In genomic region chr3:122198966-122199381, GRCm38 (mm10) we compare ENCODE assay signal across 9 mouse cellular contexts. TPM values are rescaled to one million over a fixed set of nuclear protein-coding genes. Genes with fewer than 3 reads are reported as not detected.
A peak's percentile ranks its signal among the peaks of the same experiment; 100 is the strongest.
DNase-seq lines count a peak whose midpoint lies in the region; ATAC-seq lines count a peak whose summit lies in the region.
"Had no signal": no experiment of that assay in that cellular context is flagged by ENCODE, and none has a peak within 500 bp of the region (broad histone marks: within the 10 kb centered on the region; RNA-seq: fewer than 3 reads in every experiment).

No protein-coding gene starts in this region.

- H3K9me3 ChIP-seq in hindbrain, embryonic 14.5 days (ENCODE audit: control insufficient read depth, low read length): no peaks in the 10 kb centered on the region
- no peaks in the 10 kb centered on the region for H3K9me3 ChIP-seq in hindbrain, embryonic 11.5 days (ENCODE audit: control insufficient read depth, low read length)
- no peaks in the 10 kb centered on the region for H3K9me3 ChIP-seq in embryonic facial prominence, embryonic 14.5 days (ENCODE audit: control insufficient read depth, low read length)
- H3K9me3 ChIP-seq: heart, embryonic 13.5 days had no signal

- H3K36me3 ChIP-seq in hindbrain, embryonic 14.5 days (replicated peaks; ENCODE audit: control insufficient read depth, insufficient read depth): no peaks in the 10 kb centered on the region
- no peaks in the 10 kb centered on the region for H3K36me3 ChIP-seq in hindbrain, embryonic 11.5 days (ENCODE audit: control insufficient read depth, insufficient read depth, low read length)
- no peaks in the 10 kb centered on the region for H3K36me3 ChIP-seq in embryonic facial prominence, embryonic 14.5 days (ENCODE audit: control insufficient read depth, insufficient read depth, low read length)
- H3K36me3 ChIP-seq: heart, embryonic 13.5 days had no signal

- no peak overlapping the region for H3K4me2 ChIP-seq in hindbrain, embryonic 14.5 days (replicated peaks)
- no peak overlapping the region for H3K4me2 ChIP-seq in hindbrain, embryonic 11.5 days (replicated peaks; ENCODE audit: low read depth, low read length)
- no peak overlapping the region for H3K4me2 ChIP-seq in embryonic facial prominence, embryonic 14.5 days (ENCODE audit: low read depth, low read length)
- H3K4me2 ChIP-seq: heart, embryonic 13.5 days had no signal

- no peak overlapping the region for H3K4me3 ChIP-seq in hindbrain, embryonic 14.5 days (replicated peaks; ENCODE audit: low read length)
- no peak overlapping the region for H3K4me3 ChIP-seq in hindbrain, embryonic 11.5 days (ENCODE audit: low read depth, low read length)
- H3K4me3 ChIP-seq in embryonic facial prominence, embryonic 14.5 days (ENCODE audit: low read depth, low read length): no peak overlapping the region
- H3K4me3 ChIP-seq: heart, embryonic 13.5 days had no signal

- ATAC-seq in hindbrain, embryonic 14.5 days (ENCODE audit: low FRiP score): no peak
- ATAC-seq in hindbrain, embryonic 11.5 days (ENCODE audit: low FRiP score): no peak
- ATAC-seq in embryonic facial prominence, embryonic 14.5 days (ENCODE audit: low read depth): 0 out of 2 replicates have a peak, but pooled peaks have one; percentile 41
- peak; percentile 72 for ATAC-seq in megakaryocyte, adult 5-6 weeks (ENCODE audit: poor library complexity, severe bottlenecking)
- no peak for ATAC-seq in frontal cortex, adult (ENCODE audit: low TSS enrichment)

- H3K4me1 ChIP-seq in hindbrain, embryonic 14.5 days (replicated peaks; ENCODE audit: control insufficient read depth, insufficient read depth, low read length): no peaks in the 10 kb centered on the region
- H3K4me1 ChIP-seq in hindbrain, embryonic 11.5 days (replicated peaks; ENCODE audit: control insufficient read depth, insufficient read depth, low read length): no peaks in the 10 kb centered on the region
- H3K4me1 ChIP-seq in embryonic facial prominence, embryonic 14.5 days (ENCODE audit: control insufficient read depth, insufficient read depth, low read length): peaks cover 8% of the 10 kb centered on the region; the same call in 1 of the 2 replicates
- H3K4me1 ChIP-seq: heart, embryonic 13.5 days had no signal

- peak; percentile 53 for DNase-seq in hindbrain, embryonic 14.5 days (ENCODE audit: low spot score)
- no peak for DNase-seq in hindbrain, embryonic 11.5 days (ENCODE audit: low spot score)
- DNase-seq in embryonic facial prominence, embryonic 14.5 days (ENCODE audit: low spot score): peak; percentile 87
- peak; percentile 80 for DNase-seq in kidney, postnatal 10 days
- DNase-seq in embryo, embryonic 10 days (ENCODE audit: low spot score): no peak
- no peak for DNase-seq in layer of hippocampus, adult 8-10 months (ENCODE audit: low spot score in 2 of 2)

- 68% methylated on average over 8 of the region's 8 CpGs for WGBS in hindbrain, embryonic 14.5 days
- 93% methylated on average over 8 of the region's 8 CpGs for WGBS in hindbrain, embryonic 11.5 days
- 68% methylated on average over 8 of the region's 8 CpGs for WGBS in embryonic facial prominence, embryonic 14.5 days

- H3K27ac ChIP-seq in hindbrain, embryonic 14.5 days: no peak overlapping the region
- H3K27ac ChIP-seq in hindbrain, embryonic 11.5 days (ENCODE audit: low read depth, low read length): no peak overlapping the region
- H3K27ac ChIP-seq in embryonic facial prominence, embryonic 14.5 days (replicated peaks; ENCODE audit: low read depth, low read length): no peak overlapping the region
- H3K27ac ChIP-seq: heart, embryonic 13.5 days had no signal

- H3K27me3 ChIP-seq in hindbrain, embryonic 14.5 days (ENCODE audit: control insufficient read depth, insufficient read depth, low read length): no peaks in the 10 kb centered on the region
- H3K27me3 ChIP-seq in hindbrain, embryonic 11.5 days (ENCODE audit: control insufficient read depth, insufficient read depth, low read length): no peaks in the 10 kb centered on the region
- no peaks in the 10 kb centered on the region for H3K27me3 ChIP-seq in embryonic facial prominence, embryonic 14.5 days (replicated peaks; ENCODE audit: control insufficient read depth, insufficient read depth, low read length)
- H3K27me3 ChIP-seq: heart, embryonic 13.5 days had no signal

- no peak overlapping the region for H3K9ac ChIP-seq in hindbrain, embryonic 14.5 days
- H3K9ac ChIP-seq in hindbrain, embryonic 11.5 days (ENCODE audit: low read depth, low read length): no peak overlapping the region
- no peak overlapping the region for H3K9ac ChIP-seq in embryonic facial prominence, embryonic 14.5 days (ENCODE audit: low read depth, low read length)
- H3K9ac ChIP-seq: heart, embryonic 13.5 days had no signal

RNA-seq across cellular contexts. Expression of gene Gclm, which starts 46.4 kb away (rescaled TPM):
- polyA plus RNA-seq in hindbrain, embryonic 14.5 days (2014; fragmentation: Nextera tagmentation; extraction: Ambion mirVana): 56.6 and 61.4 TPM in 2 replicates
- 52.3 and 53.6 TPM in 2 replicates for polyA plus RNA-seq in hindbrain, embryonic 11.5 days (2014; fragmentation: Nextera tagmentation; extraction: Ambion mirVana)
- polyA plus RNA-seq in embryonic facial prominence, embryonic 14.5 days (2014; fragmentation: Nextera tagmentation; extraction: Ambion mirVana): 62.0 and 76.0 TPM in 2 replicates
- 59.2 and 67.7 TPM in 2 replicates for total RNA-seq in megakaryocyte, adult 5-6 weeks (2015)
- 20.2 and 28.8 TPM in 2 replicates for total RNA-seq in megakaryocyte, adult 5-6 weeks (2017)
- 10 to 100 TPM; 80.5 to 97.3 (median 88.5) TPM for total RNA-seq in layer of hippocampus, adult 8-10 months (2022)

Comparison
In these comparisons a context has a peak if more than half of its experiments do, and no peak if none do; other contexts are left out.
1. DNase-seq: peak in hindbrain, embryonic 14.5 days (single experiment), embryonic facial prominence, embryonic 14.5 days (single experiment) and kidney, postnatal 10 days (single experiment); none in hindbrain, embryonic 11.5 days (single experiment), embryo, embryonic 10 days (single experiment) and layer of hippocampus, adult 8-10 months (0 of 2).
2. ATAC-seq: peak in embryonic facial prominence, embryonic 14.5 days (single experiment) and megakaryocyte, adult 5-6 weeks (single experiment); none in hindbrain, embryonic 14.5 days (single experiment), hindbrain, embryonic 11.5 days (single experiment) and frontal cortex, adult (single experiment).